Mouse (Mus musculus): ENCODE results near the gene Vtn. TPM values are rescaled to one million over a fixed set of nuclear protein-coding genes. Genes with fewer than 3 reads are reported as not detected.

Gene Vtn
- polyA plus RNA-seq, 1 experiment from 2014 or later: 115 TPM

GRCm38 (mm10) chr11:78551059-78551398 lies 52.1 kb downstream of the Vtn start:
- Histone ChIP-seq H3K9ac (ENCODE audit: low read depth, low read length) (peak overlapping the region; percentile 76), H3K9me3 (replicated peaks; ENCODE audit: control insufficient read depth, low read length, poor library complexity, severe bottlenecking) (no peaks in the 10 kb centered on the region), H3K27me3 (ENCODE audit: control insufficient read depth, insufficient read depth, low read depth, low read length) (no peaks in the 10 kb centered on the region), H3K27ac (ENCODE audit: low read length) (peak overlapping the region; percentile 92), H3K4me1 (ENCODE audit: control insufficient read depth, insufficient read depth, low read length) (peaks cover 16% of the 10 kb centered on the region), H3K4me3 (ENCODE audit: low read depth, low read length) (peak overlapping the region; percentile 53), H3K36me3 (ENCODE audit: control insufficient read depth, insufficient read depth, low read length) (no peaks in the 10 kb centered on the region), H3K4me2 (ENCODE audit: low read length) (peak overlapping the region; percentile 84)
- WGBS: 33% methylated on average over 6 of the region's 6 CpGs
- ATAC-seq: peak; percentile 49

Other genes starting within 250 kb of the Vtn start
- 50.1 and 58.7 TPM in 2 replicates for gene 2610507B11Rik, start 237.3 kb upstream of the Vtn start, polyA plus RNA-seq (2015; fragmentation: Nextera tagmentation; extraction: Ambion mirVana)
- gene BC030499, start 208.2 kb upstream of the Vtn start, polyA plus RNA-seq (2015; fragmentation: Nextera tagmentation; extraction: Ambion mirVana): 0.15 and 0.25 TPM in 2 replicates
- gene Spag5, start 197.6 kb upstream of the Vtn start, polyA plus RNA-seq (2015; fragmentation: Nextera tagmentation; extraction: Ambion mirVana): 4.2 and 6.5 TPM in 2 replicates
- 87.2 and 154 TPM in 2 replicates for gene Aldoc, start 176.1 kb upstream of the Vtn start, polyA plus RNA-seq (2015; fragmentation: Nextera tagmentation; extraction: Ambion mirVana)
- 70.7 and 79.0 TPM in 2 replicates for gene Pigs, start 170.7 kb upstream of the Vtn start, polyA plus RNA-seq (2015; fragmentation: Nextera tagmentation; extraction: Ambion mirVana)
- 77.2 and 81.8 TPM in 2 replicates for gene Unc119, start 155.6 kb upstream of the Vtn start, polyA plus RNA-seq (2015; fragmentation: Nextera tagmentation; extraction: Ambion mirVana)
- not detected in 2 replicates for gene Foxn1, start 112.5 kb upstream of the Vtn start, polyA plus RNA-seq (2015; fragmentation: Nextera tagmentation; extraction: Ambion mirVana)
- not detected in 2 replicates for gene Slc13a2, start 76.9 kb upstream of the Vtn start, polyA plus RNA-seq (2015; fragmentation: Nextera tagmentation; extraction: Ambion mirVana)
- gene Slc46a1, start 33.4 kb upstream of the Vtn start, polyA plus RNA-seq (2015; fragmentation: Nextera tagmentation; extraction: Ambion mirVana): 23.0 and 25.6 TPM in 2 replicates
- 49.9 and 50.7 TPM in 2 replicates for gene Sarm1, start 1.3 kb upstream of the Vtn start, polyA plus RNA-seq (2015; fragmentation: Nextera tagmentation; extraction: Ambion mirVana)
- 0.14 TPM in 1 of 2 replicates, not detected in the other for gene Sebox, start 4.4 kb downstream of the Vtn start, polyA plus RNA-seq (2015; fragmentation: Nextera tagmentation; extraction: Ambion mirVana)
- gene Tmem199, start 13.1 kb downstream of the Vtn start, polyA plus RNA-seq (2015; fragmentation: Nextera tagmentation; extraction: Ambion mirVana): 95.5 and 96.6 TPM in 2 replicates
- gene Poldip2, start 13.1 kb downstream of the Vtn start, polyA plus RNA-seq (2015; fragmentation: Nextera tagmentation; extraction: Ambion mirVana): 176 and 184 TPM in 2 replicates
- 67.7 and 68.8 TPM in 2 replicates for gene Tnfaip1, start 37.2 kb downstream of the Vtn start, polyA plus RNA-seq (2015; fragmentation: Nextera tagmentation; extraction: Ambion mirVana)
- gene Ift20, start 37.3 kb downstream of the Vtn start, polyA plus RNA-seq (2015; fragmentation: Nextera tagmentation; extraction: Ambion mirVana): 130 and 137 TPM in 2 replicates
- gene Tmem97, start 51.7 kb downstream of the Vtn start, polyA plus RNA-seq (2015; fragmentation: Nextera tagmentation; extraction: Ambion mirVana): 33.8 and 41.7 TPM in 2 replicates
- gene Nlk, start 198.3 kb downstream of the Vtn start, polyA plus RNA-seq (2015; fragmentation: Nextera tagmentation; extraction: Ambion mirVana): 26.2 and 27.7 TPM in 2 replicates

Measured in midbrain, embryonic 16.5 days (tissue).